Mouse (Mus musculus) hindbrain, embryonic 12.5 days (tissue): ENCODE measurements around the gene Zdhhc1. TPM values are rescaled to one million over a fixed set of nuclear protein-coding genes. Genes with fewer than 3 reads are reported as not detected.

Source experiments
- ATAC-seq: fragments of 200-750 bp; cut with Nextera tagmentation; 2 replicates; pipeline ENCODE4 v1.8.0; 2017; ENCODE audit warnings: moderate TSS enrichment; ENCODE audit not compliant: low FRiP score
- H3K27ac ChIP-seq: fragments of 300-500 bp; sonication (generic); 2 replicates; pipeline ENCODE4 v1.5.1; 2016; ENCODE audit warnings: mild to moderate bottlenecking
- H3K27me3 ChIP-seq: fragments of 300-500 bp; sonication (generic); 2 replicates; pipeline ENCODE4 v1.6.1; 2016; ENCODE audit warnings: mild to moderate bottlenecking
- H3K36me3 ChIP-seq: fragments of 300-500 bp; sonication (generic); 2 replicates; pipeline ENCODE4 v1.6.1; 2016; ENCODE audit warnings: mild to moderate bottlenecking
- H3K4me1 ChIP-seq: fragments of 300-500 bp; sonication (generic); 2 replicates; pipeline ENCODE4 v1.6.1; 2016
- H3K4me2 ChIP-seq: fragments of 300-500 bp; sonication (generic); replicated peaks from 2 replicates; pipeline ENCODE4 v1.6.1; 2016; ENCODE audit warnings: mild to moderate bottlenecking
- H3K4me3 ChIP-seq: fragments of 300-500 bp; sonication (generic); 2 replicates; pipeline ENCODE4 v1.5.1; 2016; ENCODE audit warnings: mild to moderate bottlenecking
- H3K9ac ChIP-seq: fragments of 300-500 bp; sonication (generic); 2 replicates; pipeline ENCODE4 v1.6.1; 2016; ENCODE audit warnings: mild to moderate bottlenecking, moderate library complexity
- H3K9me3 ChIP-seq: fragments of 300-500 bp; sonication (generic); replicated peaks from 2 replicates; pipeline ENCODE4 v1.6.1; 2016; ENCODE audit warnings: mild to moderate bottlenecking
- WGBS: fragments of 180-500 bp; shearing (Covaris S2); methylation state at CpG from one replicate; pipeline ENCODE4 v1.1.7; 2016; 5-methylcytosine and 5-hydroxymethylcytosine counted together
- polyA plus RNA-seq: library from polyadenylated mRNA; unstranded; fragments of >200 nt; fragmentation: Nextera tagmentation; extraction: Ambion mirVana; gene quantifications from 2 replicates; pipeline ENCODE4 v1.2.1, GENCODE M21; 2016

Gene Zdhhc1
- polyA plus RNA-seq, 1 experiment from 2014 or later: 35.8 TPM

- H3K9me3 ChIP-seq: no peaks in the 10 kb centered on the region
- H3K9ac ChIP-seq: no peak overlapping the region
- H3K27me3 ChIP-seq: peaks cover 20% of the 10 kb centered on the region
- WGBS: 78% methylated on average over 5 of the region's 5 CpGs
- no peak overlapping the region for H3K4me3 ChIP-seq
- ATAC-seq: no peak
- H3K36me3 ChIP-seq: no peaks in the 10 kb centered on the region
- peaks cover 31% of the 10 kb centered on the region for H3K4me1 ChIP-seq
- H3K4me2 ChIP-seq: no peak overlapping the region
- no peak overlapping the region for H3K27ac ChIP-seq
Measured at GRCm38 (mm10) chr8:105514656-105515055, 18.0 kb upstream of the Zdhhc1 start.

GRCm38 (mm10) chr8:105514194-105514593, 17.5 kb upstream of the Zdhhc1 start:
- Histone ChIP-seq H3K27ac (no peak overlapping the region), H3K4me3 (no peak overlapping the region), H3K9me3 (no peaks in the 10 kb centered on the region), H3K4me2 (no peak overlapping the region), H3K9ac (no peak overlapping the region), H3K27me3 (peaks cover 20% of the 10 kb centered on the region), H3K36me3 (no peaks in the 10 kb centered on the region), H3K4me1 (peaks cover 28% of the 10 kb centered on the region)
- ATAC-seq: no peak
- WGBS: 92% methylated on average over 6 of the region's 6 CpGs

GRCm38 (mm10) chr8:105509997-105510735, 13.5 kb upstream of the Zdhhc1 start:
- no peak for ATAC-seq
- 57% methylated on average over 12 of the region's 12 CpGs for WGBS

DNA sequence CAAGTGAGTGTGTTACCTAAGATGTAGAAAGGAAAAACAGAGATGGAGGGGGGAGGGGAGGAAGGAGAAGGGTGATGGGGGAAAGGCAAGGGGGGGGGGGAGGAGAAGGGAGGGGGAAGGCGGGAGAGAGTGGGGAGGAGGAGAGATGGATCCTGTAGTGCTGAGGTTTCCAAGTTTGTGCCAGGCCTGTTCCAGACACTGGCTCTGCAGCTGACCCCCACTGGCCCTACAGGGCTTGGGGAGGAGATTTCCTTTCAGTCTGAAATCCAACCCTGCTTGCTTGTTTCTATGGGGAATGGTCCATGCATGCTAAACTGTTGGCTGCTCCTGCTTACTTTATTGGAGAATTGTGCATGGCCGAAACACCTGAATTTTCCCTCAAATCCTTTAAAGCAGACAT, 12.1 kb upstream of the Zdhhc1 start:
- no peak overlapping the region for H3K4me2 ChIP-seq
- H3K27ac ChIP-seq: peak overlapping the region; percentile 52; the same call in 1 of the 2 replicates
- no peak overlapping the region for H3K4me3 ChIP-seq
- H3K27me3 ChIP-seq: no peaks in the 10 kb centered on the region; the same call in 1 of the 2 replicates
- no peaks in the 10 kb centered on the region for H3K9me3 ChIP-seq
- ATAC-seq: no peak
- H3K4me1 ChIP-seq: peaks cover 8% of the 10 kb centered on the region
- H3K36me3 ChIP-seq: no peaks in the 10 kb centered on the region
- WGBS: 75% methylated on average over 1 of the region's 2 CpGs
- no peak overlapping the region for H3K9ac ChIP-seq

More at GRCm38 (mm10) chr8:105509997-105510735, 13.5 kb upstream of the Zdhhc1 start:
- Histone ChIP-seq H3K9me3 (no peaks in the 10 kb centered on the region), H3K4me1 (peaks cover 8% of the 10 kb centered on the region), H3K27me3 (peaks cover 6% of the 10 kb centered on the region), H3K27ac (peak overlapping the region; percentile 52; the same call in 1 of the 2 replicates), H3K9ac (no peak overlapping the region), H3K36me3 (no peaks in the 10 kb centered on the region), H3K4me2 (no peak overlapping the region), H3K4me3 (no peak overlapping the region)

GRCm38 (mm10) chr8:105506977-105507376, 10.3 kb upstream of the Zdhhc1 start:
- Histone ChIP-seq H3K4me3 (no peak overlapping the region), H3K9ac (no peak overlapping the region), H3K9me3 (no peaks in the 10 kb centered on the region), H3K27me3 (no peaks in the 10 kb centered on the region), H3K4me1 (peaks cover 8% of the 10 kb centered on the region), H3K27ac (no peak overlapping the region), H3K36me3 (no peaks in the 10 kb centered on the region), H3K4me2 (no peak overlapping the region)
- ATAC-seq: no peak
- WGBS: 83% methylated on average over 6 of the region's 6 CpGs

- no peak for ATAC-seq
- H3K4me2 ChIP-seq: no peak overlapping the region
- H3K9me3 ChIP-seq: no peaks in the 10 kb centered on the region
- no peak overlapping the region for H3K9ac ChIP-seq
- no peaks in the 10 kb centered on the region for H3K36me3 ChIP-seq
- no peak overlapping the region for H3K27ac ChIP-seq
- H3K4me3 ChIP-seq: no peak overlapping the region
- WGBS: 88% methylated on average over 3 of the region's 3 CpGs
- H3K4me1 ChIP-seq: peaks cover 8% of the 10 kb centered on the region
- H3K27me3 ChIP-seq: no peaks in the 10 kb centered on the region
Measured at GRCm38 (mm10) chr8:105504617-105505016, 7.9 kb upstream of the Zdhhc1 start.

DNA sequence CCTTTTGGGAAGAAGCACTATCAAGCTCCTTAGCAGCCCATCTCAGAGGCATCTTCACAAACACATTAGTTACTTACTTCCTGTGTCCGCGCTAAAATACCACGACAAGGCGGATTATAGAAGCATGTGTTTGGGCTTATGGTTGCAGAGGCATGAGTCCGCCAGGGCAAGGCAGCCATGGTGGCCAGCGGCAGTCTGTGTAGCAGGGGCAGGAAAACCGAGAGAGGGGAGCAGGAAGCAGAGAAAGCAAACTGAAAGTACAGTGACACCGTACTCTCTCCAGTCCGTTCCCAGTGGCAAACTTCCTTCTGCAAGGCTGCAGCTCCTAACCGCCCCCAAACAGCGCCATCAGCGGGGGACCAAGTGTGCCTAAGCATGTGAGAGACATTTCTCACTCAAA, 3.1 kb upstream of the Zdhhc1 start:
- Histone ChIP-seq H3K4me1 (peaks cover 22% of the 10 kb centered on the region), H3K4me2 (no peak overlapping the region), H3K27me3 (no peaks in the 10 kb centered on the region), H3K36me3 (no peaks in the 10 kb centered on the region), H3K9ac (no peak overlapping the region), H3K9me3 (no peaks in the 10 kb centered on the region), H3K4me3 (no peak overlapping the region), H3K27ac (no peak overlapping the region)
- no peak for ATAC-seq
- 71% methylated on average over 12 of the region's 12 CpGs for WGBS

- peaks cover 25% of the 10 kb centered on the region for H3K4me1 ChIP-seq
- peak overlapping the region; percentile 92 for H3K9ac ChIP-seq
- no peaks in the 10 kb centered on the region for H3K9me3 ChIP-seq
- no peak for ATAC-seq
- H3K27ac ChIP-seq: peak overlapping the region; percentile 44; the same call in 1 of the 2 replicates
- H3K27me3 ChIP-seq: no peaks in the 10 kb centered on the region
- H3K36me3 ChIP-seq: no peaks in the 10 kb centered on the region
- H3K4me2 ChIP-seq: peak overlapping the region; percentile 90
- 36% methylated on average over 17 of the region's 17 CpGs for WGBS
- peak overlapping the region; percentile 82 for H3K4me3 ChIP-seq
Measured at GRCm38 (mm10) chr8:105495350-105496302, 1.1 kb downstream of the Zdhhc1 start.

GRCm38 (mm10) chr8:105494566-105494965, 2.1 kb downstream of the Zdhhc1 start:
- no peaks in the 10 kb centered on the region for H3K9me3 ChIP-seq
- no peaks in the 10 kb centered on the region for H3K36me3 ChIP-seq
- WGBS: 90% methylated on average over 3 of the region's 3 CpGs
- H3K27me3 ChIP-seq: no peaks in the 10 kb centered on the region
- no peak overlapping the region for H3K4me3 ChIP-seq
- ATAC-seq: no peak
- H3K9ac ChIP-seq: no peak overlapping the region
- peaks cover 25% of the 10 kb centered on the region for H3K4me1 ChIP-seq
- no peak overlapping the region for H3K4me2 ChIP-seq
- H3K27ac ChIP-seq: peak overlapping the region; percentile 8; the same call in 1 of the 2 replicates

- Histone ChIP-seq H3K4me1 (peaks cover 25% of the 10 kb centered on the region), H3K4me3 (no peak overlapping the region), H3K9me3 (no peaks in the 10 kb centered on the region), H3K27ac (no peak overlapping the region), H3K4me2 (no peak overlapping the region), H3K9ac (no peak overlapping the region), H3K36me3 (no peaks in the 10 kb centered on the region), H3K27me3 (no peaks in the 10 kb centered on the region)
- no peak for ATAC-seq
- 60% methylated on average over 3 of the region's 3 CpGs for WGBS
Measured at GRCm38 (mm10) chr8:105493495-105493894, 3.2 kb downstream of the Zdhhc1 start.

- H3K36me3 ChIP-seq: no peaks in the 10 kb centered on the region
- ATAC-seq: no peak
- 35% methylated on average over 1 of the region's 1 CpGs for WGBS
Measured at GRCm38 (mm10) chr8:105489281-105489680, 7.4 kb downstream of the Zdhhc1 start.

GRCm38 (mm10) chr8:105488082-105488481, 8.6 kb downstream of the Zdhhc1 start:
- no peak overlapping the region for H3K4me2 ChIP-seq
- no peaks in the 10 kb centered on the region for H3K9me3 ChIP-seq
- no peak for ATAC-seq
- no peaks in the 10 kb centered on the region for H3K27me3 ChIP-seq
- H3K36me3 ChIP-seq: no peaks in the 10 kb centered on the region
- no peak overlapping the region for H3K9ac ChIP-seq
- H3K4me1 ChIP-seq: peaks cover 10% of the 10 kb centered on the region
- 75% methylated on average over 3 of the region's 3 CpGs for WGBS
- no peak overlapping the region for H3K27ac ChIP-seq
- no peak overlapping the region for H3K4me3 ChIP-seq

More at GRCm38 (mm10) chr8:105489281-105489680, 7.4 kb downstream of the Zdhhc1 start:
- Histone ChIP-seq H3K9ac (no peak overlapping the region), H3K4me1 (peaks cover 3% of the 10 kb centered on the region; the same call in 1 of the 2 replicates), H3K4me3 (no peak overlapping the region), H3K9me3 (no peaks in the 10 kb centered on the region), H3K27me3 (no peaks in the 10 kb centered on the region), H3K27ac (no peak overlapping the region), H3K4me2 (no peak overlapping the region)
